Mouse (Mus musculus) gastrocnemius, adult 18-20 months (tissue): ENCODE data around the gene Ism2. TPM values are rescaled to one million over a fixed set of nuclear protein-coding genes. Genes with fewer than 3 reads are reported as not detected.
"Not testable (repeated sequence)": the region's sequence is repeated elsewhere in the genome, so short reads cannot be mapped to it uniquely, and the experiment has no call there.

Source experiments
- DNase-seq: peaks from one replicate; pipeline ENCODE4 v3.0.0; 2021; ENCODE audit warnings: low spot score
- long read RNA-seq, 2 experiments: library from polyadenylated mRNA; stranded (forward); transcript quantifications; one replicate each; pipeline ENCODE4 v2.0.0; 2021
- total RNA-seq, 2 experiments: library from RNA; stranded (reverse); gene quantifications; 2 replicates each; pipeline ENCODE4 v1.2.3; 2021

Ism2 gene
- total RNA-seq, result not detected
- long read RNA-seq, experiment 1, result 0 reads
- long read RNA-seq, experiment 2, result 0 reads

GRCm38 (mm10) chr12:87299657-87300440, at the start of gene Ism2:
Gene Ism2, minus strand, starts transcription at chr12:87299705.
- DNase-seq, result peak; percentile 5

GRCm38 (mm10) chr12:87348029-87348428, 48.5 kb upstream of the Ism2 start:
- DNase-seq, result no peak

- no peak for DNase-seq
These were observed 48.0 kb upstream of the Ism2 start for GRCm38 (mm10) chr12:87347511-87347910.

GRCm38 (mm10) chr12:87343084-87343605, 43.6 kb upstream of the Ism2 start:
- DNase-seq, result no peak

- DNase-seq, result no peak
These were observed 38.6 kb upstream of the Ism2 start for GRCm38 (mm10) chr12:87338082-87338481.

GRCm38 (mm10) chr12:87334886-87335285, 35.4 kb upstream of the Ism2 start:
- DNase-seq, result peak; percentile 5

- DNase-seq, result no peak
These were observed 34.3 kb upstream of the Ism2 start for GRCm38 (mm10) chr12:87333794-87334193.

- peak; percentile 13 for DNase-seq
These were observed 33.0 kb upstream of the Ism2 start for GRCm38 (mm10) chr12:87332511-87332910.

GRCm38 (mm10) chr12:87331908-87332307, 32.4 kb upstream of the Ism2 start:
- no peak for DNase-seq

GRCm38 (mm10) chr12:87331053-87331456, 31.6 kb upstream of the Ism2 start:
- no peak for DNase-seq

GRCm38 (mm10) chr12:87330213-87330612, 30.7 kb upstream of the Ism2 start:
- no peak for DNase-seq

- no peak for DNase-seq
These were observed 28.5 kb upstream of the Ism2 start for GRCm38 (mm10) chr12:87328025-87328424.

- no peak for DNase-seq
These were observed 28.1 kb upstream of the Ism2 start for GRCm38 (mm10) chr12:87327610-87328009.

- no peak for DNase-seq
These were observed 25.9 kb upstream of the Ism2 start for GRCm38 (mm10) chr12:87325452-87325851.

- DNase-seq, result no peak
These were observed 19.7 kb upstream of the Ism2 start for GRCm38 (mm10) chr12:87319229-87319628.

GRCm38 (mm10) chr12:87317951-87318350, 18.4 kb upstream of the Ism2 start:
- no peak for DNase-seq

GRCm38 (mm10) chr12:87313098-87313497, 13.6 kb upstream of the Ism2 start:
- no peak for DNase-seq

GRCm38 (mm10) chr12:87306584-87306844, 7.0 kb upstream of the Ism2 start:
- DNase-seq, result not testable (repeated sequence)

GRCm38 (mm10) chr12:87305767-87306583, 6.5 kb upstream of the Ism2 start:
- DNase-seq, result no peak

- DNase-seq, result no peak
These were observed 1.7 kb upstream of the Ism2 start for GRCm38 (mm10) chr12:87301189-87301588.

- no peak for DNase-seq
These were observed 861 bp upstream of the Ism2 start for GRCm38 (mm10) chr12:87300441-87300690.

- DNase-seq, result no peak
These were observed 358 bp downstream of the Ism2 start for GRCm38 (mm10) chr12:87299037-87299656.
